Mouse (Mus musculus): Measurements from ENCODE around the gene Bpifc. TPM values are rescaled to one million over a fixed set of nuclear protein-coding genes. Genes with fewer than 3 reads are reported as not detected.
"Not testable (repeated sequence)": the region's sequence is repeated elsewhere in the genome, so short reads cannot be mapped to it uniquely, and the experiment has no call there.

Gene Bpifc
- polyA plus RNA-seq, 1 experiment = 0.38 TPM

- H3K4me3 ChIP-seq (ENCODE audit: control insufficient read depth, low read depth, low read length) = no peak overlapping the region
- no peaks in the 10 kb centered on the region for H3K27me3 ChIP-seq (ENCODE audit: control insufficient read depth, insufficient read depth, low read length)
- H3K36me3 ChIP-seq (ENCODE audit: control insufficient read depth, insufficient read depth, low read length) = peaks cover 6% of the 10 kb centered on the region; the same call in 1 of the 2 replicates
- TF ChIP-seq CTCF (IDR thresholded peaks at IDR 0.05; ENCODE audit: control insufficient read depth, insufficient read depth, insufficient replicate concordance, low read depth, low read length) = no peak
- TF ChIP-seq POLR2A (IDR thresholded peaks at IDR 0.05; ENCODE audit: control insufficient read depth, low read depth, low read length) = no peak
- no peak overlapping the region for H3K27ac ChIP-seq (ENCODE audit: control insufficient read depth, insufficient read depth, low read depth, low read length)
- H3K4me1 ChIP-seq (ENCODE audit: control insufficient read depth, insufficient read depth, low read length) = no peaks in the 10 kb centered on the region
Observed at GRCm38 (mm10) chr10:86047786-86048185, 36.1 kb upstream of the Bpifc start.

- TF ChIP-seq POLR2A (IDR thresholded peaks at IDR 0.05; ENCODE audit: control insufficient read depth, low read depth, low read length) (no peak), CTCF (IDR thresholded peaks at IDR 0.05; ENCODE audit: control insufficient read depth, insufficient read depth, insufficient replicate concordance, low read depth, low read length) (no peak)
- H3K4me1 ChIP-seq (ENCODE audit: control insufficient read depth, insufficient read depth, low read length) = no peaks in the 10 kb centered on the region
- no peak overlapping the region for H3K4me3 ChIP-seq (ENCODE audit: control insufficient read depth, low read depth, low read length)
- peaks cover 6% of the 10 kb centered on the region; the same call in 1 of the 2 replicates for H3K36me3 ChIP-seq (ENCODE audit: control insufficient read depth, insufficient read depth, low read length)
- H3K27ac ChIP-seq (ENCODE audit: control insufficient read depth, insufficient read depth, low read depth, low read length) = no peak overlapping the region
- no peaks in the 10 kb centered on the region for H3K27me3 ChIP-seq (ENCODE audit: control insufficient read depth, insufficient read depth, low read length)
Observed at GRCm38 (mm10) chr10:86046371-86046770, 34.7 kb upstream of the Bpifc start.

GRCm38 (mm10) chr10:86044066-86044465 lies 32.4 kb upstream of the Bpifc start:
- peaks cover 6% of the 10 kb centered on the region; the same call in 1 of the 2 replicates for H3K36me3 ChIP-seq (ENCODE audit: control insufficient read depth, insufficient read depth, low read length)
- no peak overlapping the region for H3K4me3 ChIP-seq (ENCODE audit: control insufficient read depth, low read depth, low read length)
- H3K27ac ChIP-seq (ENCODE audit: control insufficient read depth, insufficient read depth, low read depth, low read length) = no peak overlapping the region
- H3K27me3 ChIP-seq (ENCODE audit: control insufficient read depth, insufficient read depth, low read length) = no peaks in the 10 kb centered on the region
- no peaks in the 10 kb centered on the region for H3K4me1 ChIP-seq (ENCODE audit: control insufficient read depth, insufficient read depth, low read length)
- TF ChIP-seq CTCF (IDR thresholded peaks at IDR 0.05; ENCODE audit: control insufficient read depth, insufficient read depth, insufficient replicate concordance, low read depth, low read length) (no peak), POLR2A (IDR thresholded peaks at IDR 0.05; ENCODE audit: control insufficient read depth, low read depth, low read length) (no peak)

- TF ChIP-seq POLR2A (IDR thresholded peaks at IDR 0.05; ENCODE audit: control insufficient read depth, low read depth, low read length) (no peak), CTCF (IDR thresholded peaks at IDR 0.05; ENCODE audit: control insufficient read depth, insufficient read depth, insufficient replicate concordance, low read depth, low read length) (no peak)
- Histone ChIP-seq H3K4me1 (ENCODE audit: control insufficient read depth, insufficient read depth, low read length) (no peaks in the 10 kb centered on the region), H3K4me3 (ENCODE audit: control insufficient read depth, low read depth, low read length) (no peak overlapping the region), H3K27me3 (ENCODE audit: control insufficient read depth, insufficient read depth, low read length) (no peaks in the 10 kb centered on the region), H3K27ac (ENCODE audit: control insufficient read depth, insufficient read depth, low read depth, low read length) (no peak overlapping the region), H3K36me3 (ENCODE audit: control insufficient read depth, insufficient read depth, low read length) (peaks cover 6% of the 10 kb centered on the region; the same call in 1 of the 2 replicates)
Observed at GRCm38 (mm10) chr10:86043651-86044050, 32.0 kb upstream of the Bpifc start.

- H3K36me3 ChIP-seq (ENCODE audit: control insufficient read depth, insufficient read depth, low read length) = peaks cover 6% of the 10 kb centered on the region
- TF ChIP-seq POLR2A (IDR thresholded peaks at IDR 0.05; ENCODE audit: control insufficient read depth, low read depth, low read length) (no peak), CTCF (IDR thresholded peaks at IDR 0.05; ENCODE audit: control insufficient read depth, insufficient read depth, insufficient replicate concordance, low read depth, low read length) (no peak)
- H3K27me3 ChIP-seq (ENCODE audit: control insufficient read depth, insufficient read depth, low read length) = no peaks in the 10 kb centered on the region
- no peak overlapping the region for H3K27ac ChIP-seq (ENCODE audit: control insufficient read depth, insufficient read depth, low read depth, low read length)
- H3K4me3 ChIP-seq (ENCODE audit: control insufficient read depth, low read depth, low read length) = no peak overlapping the region
- H3K4me1 ChIP-seq (ENCODE audit: control insufficient read depth, insufficient read depth, low read length) = no peaks in the 10 kb centered on the region
Observed at GRCm38 (mm10) chr10:86034007-86034728, 22.5 kb upstream of the Bpifc start.

GRCm38 (mm10) chr10:86032517-86032916 lies 20.8 kb upstream of the Bpifc start:
- Histone ChIP-seq H3K27ac (ENCODE audit: control insufficient read depth, insufficient read depth, low read depth, low read length) (no peak overlapping the region), H3K27me3 (ENCODE audit: control insufficient read depth, insufficient read depth, low read length) (no peaks in the 10 kb centered on the region), H3K4me3 (ENCODE audit: control insufficient read depth, low read depth, low read length) (no peak overlapping the region), H3K4me1 (ENCODE audit: control insufficient read depth, insufficient read depth, low read length) (no peaks in the 10 kb centered on the region), H3K36me3 (ENCODE audit: control insufficient read depth, insufficient read depth, low read length) (peaks cover 6% of the 10 kb centered on the region)
- no peak for TF ChIP-seq POLR2A (IDR thresholded peaks at IDR 0.05; ENCODE audit: control insufficient read depth, low read depth, low read length)
- no peak for TF ChIP-seq CTCF (IDR thresholded peaks at IDR 0.05; ENCODE audit: control insufficient read depth, insufficient read depth, insufficient replicate concordance, low read depth, low read length)

- Histone ChIP-seq H3K4me3 (ENCODE audit: control insufficient read depth, low read depth, low read length) (no peak overlapping the region), H3K27me3 (ENCODE audit: control insufficient read depth, insufficient read depth, low read length) (no peaks in the 10 kb centered on the region), H3K4me1 (ENCODE audit: control insufficient read depth, insufficient read depth, low read length) (no peaks in the 10 kb centered on the region), H3K36me3 (ENCODE audit: control insufficient read depth, insufficient read depth, low read length) (peaks cover 6% of the 10 kb centered on the region), H3K27ac (ENCODE audit: control insufficient read depth, insufficient read depth, low read depth, low read length) (no peak overlapping the region)
- TF ChIP-seq POLR2A (IDR thresholded peaks at IDR 0.05; ENCODE audit: control insufficient read depth, low read depth, low read length) (no peak), CTCF (IDR thresholded peaks at IDR 0.05; ENCODE audit: control insufficient read depth, insufficient read depth, insufficient replicate concordance, low read depth, low read length) (no peak)
Observed at GRCm38 (mm10) chr10:86030743-86031142, 19.0 kb upstream of the Bpifc start.

- H3K36me3 ChIP-seq (ENCODE audit: control insufficient read depth, insufficient read depth, low read length); H3K4me3 ChIP-seq (ENCODE audit: control insufficient read depth, low read depth, low read length); H3K27ac ChIP-seq (ENCODE audit: control insufficient read depth, insufficient read depth, low read depth, low read length); H3K27me3 ChIP-seq (ENCODE audit: control insufficient read depth, insufficient read depth, low read length); H3K4me1 ChIP-seq (ENCODE audit: control insufficient read depth, insufficient read depth, low read length): not testable (repeated sequence)
Observed at GRCm38 (mm10) chr10:86026807-86027206, 15.1 kb upstream of the Bpifc start.
